Mouse (Mus musculus) CD4-positive, CD25-positive, alpha-beta regulatory T cell, adult 4 months (primary cell): Measurements from ENCODE around the gene Fam219a. TPM values are rescaled to one million over a fixed set of nuclear protein-coding genes. Genes with fewer than 3 reads are reported as not detected.

Experiments
- ATAC-seq: one replicate; pipeline ENCODE4 v1.8.0; 2017
- polyA plus RNA-seq, 2 experiments: library from polyadenylated mRNA; unstranded; fragments of 100-300 nt; shearing (Covaris generic); gene quantifications; one replicate each; pipeline ENCODE4 v1.2.1; 2017

Gene Fam219a
- under 1 TPM; 0.52 to 0.56 TPM for polyA plus RNA-seq

DNA sequence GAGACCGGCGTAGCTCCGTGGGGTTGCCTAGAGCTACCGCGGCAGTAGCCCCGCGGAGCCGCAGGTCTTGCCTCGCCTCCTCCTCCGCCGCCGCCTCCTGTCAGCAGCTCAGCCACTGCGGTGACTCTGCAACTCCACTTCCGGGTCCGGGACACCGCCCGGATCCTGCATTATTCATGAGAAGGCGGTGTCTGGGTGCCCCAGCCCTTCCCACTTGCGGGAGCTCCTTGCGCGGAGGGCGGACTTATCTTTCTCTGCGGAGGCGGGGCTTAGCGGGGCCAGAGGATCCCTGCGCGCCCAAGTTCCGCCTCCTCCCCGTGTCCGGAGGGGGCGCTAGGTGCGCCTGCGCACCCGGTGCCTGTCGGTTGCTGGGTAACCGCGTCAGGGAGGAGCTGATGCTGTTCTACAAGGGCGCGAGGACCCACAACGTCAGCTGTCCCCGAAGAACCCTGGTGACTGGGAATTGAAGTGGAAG lies at the start of gene Fam219a, which contains the start of gene Dnaic1:
TSS of gene Fam219a (minus strand) at position 128 of the 475 bp plus-strand sequence.
TSS of gene Dnaic1 (plus strand) at position 365 of the 475 bp plus-strand sequence.
- ATAC-seq, result peak; percentile 96

GRCm38 (mm10) chr4:41615661-41616599 lies 46.6 kb upstream of the Fam219a start:
- no peak for ATAC-seq

DNA sequence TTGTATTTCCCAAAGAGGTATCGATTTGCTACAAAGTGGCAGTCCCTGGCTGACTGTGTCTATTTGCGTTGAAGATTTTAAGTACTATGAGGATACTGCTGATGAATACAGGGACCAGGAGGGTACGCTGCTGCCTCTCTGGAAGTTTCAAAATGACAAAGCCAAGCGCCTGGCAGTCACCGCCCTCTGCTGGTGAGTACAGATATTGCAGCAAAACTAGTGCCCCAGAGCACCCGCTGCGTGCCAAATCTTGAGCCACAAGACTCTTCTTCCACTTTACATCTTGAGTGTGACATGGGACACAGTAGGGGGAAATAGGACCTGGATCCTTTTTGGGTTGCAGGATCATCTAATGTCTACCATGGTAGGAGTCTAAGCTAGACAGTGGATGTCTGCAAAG lies 44.8 kb upstream of the Fam219a start:
- ATAC-seq, result peak; percentile 64

DNA sequence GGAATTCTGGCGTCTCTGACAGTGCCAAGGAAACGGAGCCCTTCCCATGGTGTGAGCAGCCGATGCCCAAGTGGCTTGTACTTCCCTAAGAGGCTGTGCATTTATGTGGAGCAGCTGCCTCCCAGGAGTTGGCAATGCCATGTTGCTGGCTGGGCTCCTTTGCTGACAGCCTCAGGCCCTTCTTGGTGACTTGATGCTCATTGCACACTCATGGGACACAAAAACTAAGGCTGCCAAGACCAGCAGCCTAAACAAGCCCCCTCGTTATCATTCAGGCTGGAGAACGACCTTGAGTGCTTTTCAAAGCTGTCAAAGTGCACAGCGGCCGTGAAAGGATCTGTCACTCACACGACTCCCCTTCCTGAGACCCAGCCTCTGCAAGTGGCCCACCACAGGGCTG lies 42.8 kb upstream of the Fam219a start:
- ATAC-seq, result no peak

DNA sequence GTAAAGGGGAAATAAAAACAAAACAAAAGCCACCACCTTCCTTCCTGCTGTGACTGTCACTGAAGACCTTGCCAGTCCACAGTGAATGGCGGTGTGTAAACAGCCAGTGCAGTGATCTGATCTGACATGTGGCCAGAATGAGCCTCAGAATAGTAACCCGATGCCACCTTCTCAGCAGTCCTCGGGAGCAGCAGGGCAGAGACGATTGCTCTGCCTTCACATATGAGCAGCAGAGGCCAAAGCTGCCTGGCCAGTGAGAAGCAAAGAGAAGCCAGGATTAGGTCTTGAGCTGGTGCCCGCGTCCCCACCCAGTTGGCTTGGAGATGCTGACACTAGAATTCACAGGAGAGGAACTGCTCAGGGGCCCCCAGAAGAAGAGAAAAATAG lies 41.2 kb upstream of the Fam219a start:
- no peak for ATAC-seq

GRCm38 (mm10) chr4:41609681-41610593 lies 40.6 kb upstream of the Fam219a start:
- ATAC-seq, result no peak

- no peak for ATAC-seq
These were observed 37.4 kb upstream of the Fam219a start for GRCm38 (mm10) chr4:41606784-41607183.

- no peak for ATAC-seq
These were observed 35.4 kb upstream of the Fam219a start for GRCm38 (mm10) chr4:41604476-41605396.

DNA sequence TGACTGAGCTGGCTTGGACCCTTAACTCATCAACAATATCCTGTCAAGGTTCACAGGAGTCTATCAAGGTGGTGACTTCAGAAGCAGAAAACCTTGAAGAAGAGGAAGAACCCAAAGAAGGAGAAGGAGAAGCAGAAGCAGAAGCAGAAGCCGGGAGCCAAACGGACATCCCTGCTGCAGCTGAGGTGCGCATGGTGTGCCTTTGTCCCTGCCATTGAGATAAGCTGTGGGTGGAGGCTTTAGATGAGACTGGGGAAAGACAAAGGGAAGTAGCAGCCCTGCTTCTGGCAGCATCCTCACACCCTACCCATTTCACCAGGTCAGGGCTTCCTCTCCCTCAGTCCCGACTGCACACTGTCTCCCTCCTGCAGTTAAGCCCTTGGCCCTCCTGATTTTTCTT lies 33.5 kb upstream of the Fam219a start:
- ATAC-seq, result no peak

GRCm38 (mm10) chr4:41583353-41583752 lies 14.0 kb upstream of the Fam219a start:
- no peak for ATAC-seq

DNA sequence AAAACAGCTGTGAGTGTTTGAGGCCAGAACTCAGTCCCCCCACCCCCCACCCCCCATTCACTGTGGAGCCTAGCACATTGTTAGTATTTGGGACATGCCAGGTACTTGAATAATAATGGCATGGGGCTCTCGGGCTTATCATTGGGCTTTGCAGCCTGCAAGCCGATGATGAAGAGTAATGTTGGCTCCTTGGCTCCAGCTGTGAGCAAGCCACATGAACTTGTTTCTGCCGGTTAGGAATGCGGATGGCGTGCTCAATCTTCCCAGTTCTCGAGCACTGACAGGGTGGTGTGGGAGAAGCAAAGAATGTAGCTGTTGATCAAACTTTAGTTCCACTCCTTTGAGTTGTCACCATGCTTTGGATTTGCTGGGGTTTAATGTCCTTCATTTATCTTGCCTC lies 6.6 kb upstream of the Fam219a start:
- no peak for ATAC-seq

DNA sequence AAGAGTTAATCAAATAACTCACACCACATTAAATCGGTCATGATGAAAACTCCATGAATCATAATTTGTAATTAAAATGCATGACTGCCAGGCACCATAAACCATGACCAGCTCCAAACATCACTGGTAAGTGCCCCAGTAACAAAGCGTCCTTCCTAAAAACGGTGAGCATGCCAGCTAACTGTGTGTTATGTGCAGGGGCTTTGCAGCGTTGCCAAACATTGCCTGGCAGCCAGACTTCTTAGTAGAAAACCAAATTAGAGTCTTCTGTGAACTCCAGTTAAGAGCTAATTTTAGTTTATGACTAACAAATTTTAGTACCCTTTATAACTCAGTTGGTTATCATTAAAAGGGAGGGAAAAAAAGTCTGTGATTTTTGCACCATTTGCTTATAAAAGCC lies 4.2 kb upstream of the Fam219a start:
- no peak for ATAC-seq

DNA sequence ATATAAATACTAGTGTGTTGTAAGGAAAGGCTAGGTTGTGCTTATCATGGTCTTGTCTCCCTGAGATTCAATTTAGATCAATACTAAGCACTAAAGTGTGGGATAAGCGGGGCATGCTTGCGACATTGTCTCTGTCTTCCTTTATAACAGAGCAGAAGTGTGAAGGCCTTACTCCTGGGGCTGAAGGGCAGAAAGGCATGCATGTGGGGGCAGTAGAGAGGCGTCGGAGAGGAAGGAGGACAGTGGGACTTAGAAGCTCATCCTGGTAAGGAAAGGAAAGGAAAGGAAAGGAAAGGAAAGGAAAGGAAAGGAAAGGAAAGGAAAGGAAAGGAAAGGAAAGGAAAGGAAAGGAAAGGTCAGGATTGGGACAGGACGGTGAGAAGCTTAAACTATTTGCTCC lies 2.2 kb upstream of the Fam219a start:
- no peak for ATAC-seq

GRCm38 (mm10) chr4:41568682-41569410 lies 492 bp downstream of the Fam219a start:
- peak; percentile 2 for ATAC-seq

DNA sequence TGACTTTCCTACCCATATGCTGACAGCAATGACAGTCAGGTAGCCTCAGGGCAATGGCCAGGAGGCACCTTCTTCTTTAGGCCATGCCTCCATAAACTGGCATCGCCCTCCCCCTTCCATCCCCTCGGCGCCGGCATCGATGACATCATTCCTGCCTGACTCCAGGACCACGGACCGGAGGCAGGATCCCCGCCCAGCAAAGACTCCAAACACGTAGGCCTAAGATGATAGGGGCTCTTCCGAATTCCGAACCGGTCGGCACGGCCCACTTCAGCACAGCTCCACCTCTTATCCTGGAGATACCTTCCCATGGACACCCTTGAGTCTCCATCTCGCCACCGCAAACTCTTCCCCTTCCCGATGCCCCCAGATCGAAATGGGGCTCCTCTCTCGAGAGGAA lies 1.1 kb downstream of the Fam219a start:
- ATAC-seq, result no peak

DNA sequence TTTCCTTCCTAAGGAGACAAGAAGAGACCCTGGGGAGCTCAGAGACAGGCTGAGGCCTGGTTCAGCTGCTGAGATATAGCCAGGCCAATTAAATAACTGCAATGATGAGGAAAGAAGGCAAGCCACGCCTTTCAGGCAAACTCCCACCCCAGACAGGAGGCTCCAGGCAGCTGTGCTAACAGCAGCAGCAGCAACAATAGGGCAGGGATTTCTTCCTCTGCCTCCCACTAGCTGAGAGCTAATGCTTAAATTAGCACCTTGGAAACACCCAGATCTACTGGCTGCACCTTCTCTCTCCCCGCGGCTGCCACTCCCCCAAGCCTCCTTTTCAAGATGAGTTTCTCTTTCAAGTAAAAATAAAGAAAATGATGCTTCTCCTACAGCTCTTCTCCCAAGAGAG lies 3.2 kb downstream of the Fam219a start:
- ATAC-seq, result no peak

- no peak for ATAC-seq
These were observed 6.0 kb downstream of the Fam219a start for GRCm38 (mm10) chr4:41563297-41563696.

DNA sequence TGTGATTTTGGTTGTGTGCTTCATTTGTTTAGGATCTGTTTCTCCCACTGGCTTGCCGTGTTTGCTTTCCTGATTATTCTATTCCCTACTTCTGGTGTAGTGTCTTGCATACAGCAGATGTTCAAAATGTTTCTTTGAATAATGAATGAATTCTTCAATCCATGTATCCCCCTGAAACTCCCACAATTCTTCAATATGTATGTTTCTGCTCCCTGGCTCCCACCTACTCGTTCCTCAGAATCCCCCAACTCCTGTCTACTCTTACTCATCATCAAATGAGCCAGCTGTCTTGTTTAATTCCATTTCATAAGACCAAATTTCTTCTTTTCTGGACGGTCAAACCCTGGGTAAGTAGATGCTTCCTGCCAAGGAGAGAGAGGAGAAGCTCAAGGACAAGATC lies 12.2 kb downstream of the Fam219a start:
- no peak for ATAC-seq

- ATAC-seq, result no peak
These were observed 12.9 kb downstream of the Fam219a start for GRCm38 (mm10) chr4:41556311-41556953.

DNA sequence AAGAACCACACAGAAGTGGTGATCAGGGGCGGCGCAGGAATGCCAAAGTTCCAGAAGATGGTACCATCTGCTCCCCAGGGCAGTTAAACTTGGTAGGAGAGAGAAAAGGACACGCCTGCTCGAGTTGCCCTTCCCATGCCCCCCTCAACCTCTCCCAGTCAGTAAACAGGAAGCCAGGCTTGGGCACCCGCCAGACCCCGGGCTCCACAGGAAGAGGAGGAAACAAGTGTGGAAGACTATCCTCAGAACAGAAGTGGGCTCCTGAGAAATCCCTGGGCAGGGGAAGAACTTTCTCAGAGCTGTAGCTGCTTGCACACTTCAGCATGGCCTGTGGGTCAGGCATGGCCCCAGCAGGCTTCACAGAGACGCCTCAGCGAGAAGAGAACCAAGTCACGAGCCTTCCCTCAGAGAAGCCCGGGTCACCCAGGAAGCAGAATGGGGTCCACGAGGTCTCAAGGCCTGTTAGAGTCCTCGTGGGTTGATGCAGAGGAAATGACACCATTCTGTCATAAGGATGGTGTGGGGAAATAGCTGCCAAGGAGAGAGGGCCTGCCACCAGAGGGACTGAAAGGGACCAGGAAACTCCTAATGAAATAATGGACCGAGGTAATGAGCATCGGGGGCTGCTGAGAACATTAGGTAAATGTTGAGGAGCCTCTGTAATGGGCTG lies 14.2 kb downstream of the Fam219a start:
- ATAC-seq, result no peak
